Mouse (Mus musculus) MEL (cell line): ENCODE measurements around the gene Slain2. TPM values are rescaled to one million over a fixed set of nuclear protein-coding genes. Genes with fewer than 3 reads are reported as not detected.

Source experiments
- DNase-seq: peaks from one replicate; pipeline ENCODE4 v3.0.0; 2011; ENCODE audit warnings: low read depth, low spot score
- H3K27ac ChIP-seq: 2 replicates; pipeline ENCODE4 v1.5.1; 2012; ENCODE audit warnings: low read depth, mild to moderate bottlenecking, control low read depth, low read length, moderate library complexity; ENCODE audit not compliant: control insufficient read depth
- H3K27me3 ChIP-seq, 2 experiments: fragments of 150-350 bp in 1 of 2; sonication (generic) in 1 of 2; 2 replicates each; pipeline ENCODE4 v1.6.1; 2012; ENCODE audit warnings: low read length in 2 of 2, mild to moderate bottlenecking in 2 of 2, improper control_type of control experiment in 1 of 2, moderate library complexity in 1 of 2; ENCODE audit not compliant: insufficient read depth in 2 of 2, control insufficient read depth in 1 of 2
- H3K36me3 ChIP-seq, 2 experiments: 2 replicates each; pipeline ENCODE4 v1.6.1; 2012 to 2014; ENCODE audit warnings: low read length in 2 of 2, improper control_type of control experiment in 1 of 2, inconsistent platforms in 1 of 2, mild to moderate bottlenecking in 1 of 2; ENCODE audit not compliant: insufficient read depth in 2 of 2, control insufficient read depth in 1 of 2
- H3K4me1 ChIP-seq, 2 experiments: fragments of 150-350 bp in 1 of 2; sonication (generic) in 1 of 2; 2 replicates each; pipeline ENCODE4 v1.6.1; 2012; ENCODE audit warnings: low read length in 2 of 2, improper control_type of control experiment in 1 of 2, mild to moderate bottlenecking in 1 of 2; ENCODE audit not compliant: insufficient read depth in 2 of 2, control insufficient read depth in 1 of 2
- H3K4me3 ChIP-seq, 2 experiments: fragments of 150-350 bp in 1 of 2; sonication (generic) in 1 of 2; 2 replicates each; pipeline ENCODE4 v1.5.1; 2012; ENCODE audit warnings: low read depth in 2 of 2, low read length in 2 of 2, mild to moderate bottlenecking in 2 of 2, moderate library complexity in 2 of 2, control low read depth in 1 of 2, improper control_type of control experiment in 1 of 2; ENCODE audit not compliant: control insufficient read depth in 1 of 2, insufficient read depth in 1 of 2
- H3K79me2 ChIP-seq: 2 replicates; pipeline ENCODE4 v1.6.1; 2012; ENCODE audit warnings: mild to moderate bottlenecking, low read length, moderate library complexity; ENCODE audit not compliant: control insufficient read depth, poor library complexity, insufficient read depth
- H3K9ac ChIP-seq: 2 replicates; pipeline ENCODE4 v1.6.1; 2012; ENCODE audit warnings: low read depth, mild to moderate bottlenecking, control low read depth, low read length, moderate library complexity; ENCODE audit not compliant: control insufficient read depth, poor library complexity, severe bottlenecking
- H3K9me3 ChIP-seq: fragments of 150-350 bp; sonication (generic); replicated peaks from 2 replicates; pipeline ENCODE4 v1.6.1; 2012; ENCODE audit warnings: mild to moderate bottlenecking, low read length, improper control_type of control experiment, moderate library complexity; ENCODE audit not compliant: insufficient read depth
- CTCF ChIP-seq, 3 experiments: IDR thresholded peaks in 2 of 3; conservative IDR thresholded peaks in 1 of 3; 2 replicates each; pipeline ENCODE4 v1.5.1; 2011 to 2012; ENCODE audit warnings: low read length in 3 of 3, low read depth in 2 of 3, mild to moderate bottlenecking in 2 of 3, improper control_type of control experiment in 1 of 3, inconsistent platforms in 1 of 3, mixed read lengths in 1 of 3, moderate library complexity in 1 of 3; ENCODE audit not compliant: control insufficient read depth in 1 of 3, insufficient read depth in 1 of 3, poor library complexity in 1 of 3, severe bottlenecking in 1 of 3
- EP300 ChIP-seq, 2 experiments: IDR thresholded peaks; 2 replicates each; pipeline ENCODE4 v1.6.1; 2011; ENCODE audit warnings: improper control_type of control experiment in 2 of 2, low read length in 2 of 2, low read depth in 1 of 2, mild to moderate bottlenecking in 1 of 2
- GABPA ChIP-seq: IDR thresholded peaks from 2 replicates; pipeline ENCODE4 v1.6.1; 2012; ENCODE audit warnings: low read depth, mild to moderate bottlenecking, inconsistent platforms, low read length, improper control_type of control experiment, moderate library complexity
- GATA1 ChIP-seq: IDR thresholded peaks from 2 replicates; pipeline ENCODE4 v1.6.1; 2011; ENCODE audit warnings: low read depth, low read length, improper control_type of control experiment
- MAFK ChIP-seq: IDR thresholded peaks from 2 replicates; pipeline ENCODE4 v1.6.1; 2011; ENCODE audit warnings: low read depth, mild to moderate bottlenecking, low read length, improper control_type of control experiment, borderline replicate concordance
- MAX ChIP-seq: IDR thresholded peaks from 2 replicates; pipeline ENCODE4 v1.6.1; 2011; ENCODE audit warnings: low read length, improper control_type of control experiment
- MEF2A ChIP-seq: IDR thresholded peaks from 2 replicates; pipeline ENCODE4 v1.6.1; 2014; ENCODE audit warnings: low read depth, mild to moderate bottlenecking, inconsistent platforms, low read length, improper control_type of control experiment; ENCODE audit not compliant: poor library complexity, insufficient replicate concordance, severe bottlenecking; ENCODE audit errors: extremely low read depth
- NELFE ChIP-seq: IDR thresholded peaks from 2 replicates; pipeline ENCODE4 v1.6.1; 2011; ENCODE audit warnings: low read depth, low read length, improper control_type of control experiment
- NRF1 ChIP-seq: IDR thresholded peaks from 2 replicates; pipeline ENCODE4 v1.6.1; 2014; ENCODE audit warnings: low read depth, mild to moderate bottlenecking, inconsistent platforms, low read length, improper control_type of control experiment, moderate library complexity; ENCODE audit not compliant: poor library complexity, insufficient read depth, severe bottlenecking
- POLR2A ChIP-seq, 2 experiments: IDR thresholded peaks; 2 replicates each; pipeline ENCODE4 v1.6.1; 2011 to 2012; ENCODE audit warnings: low read length in 2 of 2, mild to moderate bottlenecking in 2 of 2, control low read depth in 1 of 2, improper control_type of control experiment in 1 of 2, low read depth in 1 of 2, moderate library complexity in 1 of 2; ENCODE audit not compliant: control insufficient read depth in 1 of 2, insufficient read depth in 1 of 2, poor library complexity in 1 of 2
- POLR2AphosphoS5 ChIP-seq: IDR thresholded peaks from 2 replicates; pipeline ENCODE4 v1.6.1; 2012; ENCODE audit warnings: low read depth, borderline replicate concordance, mild to moderate bottlenecking, inconsistent platforms, low read length, moderate library complexity, mixed read lengths
- RCOR1 ChIP-seq: IDR thresholded peaks from 2 replicates; pipeline ENCODE4 v1.6.1; 2012; ENCODE audit warnings: low read depth, mild to moderate bottlenecking, inconsistent platforms, low read length, improper control_type of control experiment
- SMC3 ChIP-seq: IDR thresholded peaks from 2 replicates; pipeline ENCODE4 v1.6.1; 2011; ENCODE audit warnings: low read depth, low read length, improper control_type of control experiment
- TAL1 ChIP-seq: IDR thresholded peaks from 2 replicates; pipeline ENCODE4 v1.6.1; 2012; ENCODE audit warnings: mild to moderate bottlenecking, inconsistent platforms, low read length, moderate library complexity, mixed read lengths
- TBP ChIP-seq: IDR thresholded peaks from 2 replicates; pipeline ENCODE4 v1.8.0; 2011; ENCODE audit warnings: low read depth, low read length, improper control_type of control experiment
- USF2 ChIP-seq, 2 experiments: IDR thresholded peaks; 2 replicates each; pipeline ENCODE4 v1.6.1; 2011 to 2012; ENCODE audit warnings: improper control_type of control experiment in 2 of 2, low read length in 2 of 2, borderline replicate concordance in 1 of 2, inconsistent platforms in 1 of 2, low read depth in 1 of 2, mild to moderate bottlenecking in 1 of 2; ENCODE audit not compliant: insufficient read depth in 1 of 2
- ZC3H11A ChIP-seq: IDR thresholded peaks from 2 replicates; pipeline ENCODE4 v1.6.1; 2012; ENCODE audit warnings: low read depth, mild to moderate bottlenecking, inconsistent platforms, low read length, improper control_type of control experiment
- polyA plus RNA-seq, 2 experiments: library from polyadenylated mRNA; stranded (reverse) in 1 of 2; unstranded in 1 of 2; fragments of >175 nt in 1 of 2; fragments of >200 nt in 1 of 2; gene quantifications; 2 replicates each; pipeline versions ENCODE4 v1.2.1 to v1.2.4; 2012; ENCODE audit warnings: low replicate concordance in 2 of 2, low read depth in 1 of 2; ENCODE audit not compliant: insufficient read length in 2 of 2, insufficient read depth in 1 of 2, missing spikeins in 1 of 2
- total RNA-seq: library from RNA; depleted of rRNA; stranded (reverse); fragments of 300-350 nt; gene quantifications from 2 replicates; pipeline ENCODE4 v1.2.3, GENCODE M21; 2012

The Slain2 gene
- total and polyA plus RNA-seq, 3 experiments = 18.9 to 42.9 (median 29.9) TPM

DNA sequence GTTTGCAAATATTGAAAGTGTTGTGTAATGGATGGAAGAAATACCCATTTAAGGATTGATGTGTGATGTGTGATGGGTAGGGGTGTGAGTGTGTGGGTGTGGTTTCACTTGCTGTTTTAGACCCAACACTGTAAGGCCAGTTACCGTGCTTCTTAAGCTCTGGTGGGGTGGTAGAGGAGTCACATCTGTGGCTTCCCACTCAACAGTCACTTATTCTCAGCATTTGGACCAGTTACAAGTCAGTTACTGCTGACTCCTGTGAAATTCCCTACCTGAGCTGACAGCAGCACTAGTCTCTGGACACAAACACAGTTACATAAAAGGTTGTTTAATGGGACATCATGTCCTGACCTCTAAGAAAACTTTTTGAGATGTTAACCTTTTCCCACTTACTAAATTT lies 34.0 kb downstream of the Slain2 start:
- H3K9ac ChIP-seq = no peak overlapping the region
- no peak for DNase-seq
- H3K9me3 ChIP-seq = no peaks in the 10 kb centered on the region
- H3K4me3 ChIP-seq = no peak overlapping the region
- no peaks in the 10 kb centered on the region for H3K79me2 ChIP-seq
- peaks cover 0 to 5% of the 10 kb centered on the region in 2 experiments; a peak in 1 of 4 replicates for H3K4me1 ChIP-seq
- H3K27me3 ChIP-seq = no peaks in the 10 kb centered on the region
- TF ChIP-seq NRF1 (no peak), RCOR1 (no peak), GATA1 (no peak), ZC3H11A (no peak), TBP (no peak), SMC3 (no peak), NELFE (no peak), EP300 (IDR thresholded peaks at IDR 0.05; ENCODE audit: low read depth in 1 of 2, low read length in 2 of 2) (no peak), MAFK (no peak), CTCF (IDR thresholded peaks at IDR 0.05 in 2 of 3, conservative IDR thresholded peaks at IDR 0.05 in 1 of 3; ENCODE audit: control insufficient read depth in 1 of 3, insufficient read depth in 1 of 3, low read depth in 2 of 3, low read length in 3 of 3, poor library complexity in 1 of 3, severe bottlenecking in 1 of 3) (no peak), MAX (no peak), MEF2A (no peak), USF2 (IDR thresholded peaks at IDR 0.05; ENCODE audit: borderline replicate concordance in 1 of 2, insufficient read depth in 1 of 2, low read depth in 1 of 2, low read length in 2 of 2) (no peak), GABPA (no peak)
- peaks cover 0 to 2% of the 10 kb centered on the region in 2 experiments; a peak in 2 of 4 replicates for H3K36me3 ChIP-seq
- no peak overlapping the region for H3K27ac ChIP-seq

DNA sequence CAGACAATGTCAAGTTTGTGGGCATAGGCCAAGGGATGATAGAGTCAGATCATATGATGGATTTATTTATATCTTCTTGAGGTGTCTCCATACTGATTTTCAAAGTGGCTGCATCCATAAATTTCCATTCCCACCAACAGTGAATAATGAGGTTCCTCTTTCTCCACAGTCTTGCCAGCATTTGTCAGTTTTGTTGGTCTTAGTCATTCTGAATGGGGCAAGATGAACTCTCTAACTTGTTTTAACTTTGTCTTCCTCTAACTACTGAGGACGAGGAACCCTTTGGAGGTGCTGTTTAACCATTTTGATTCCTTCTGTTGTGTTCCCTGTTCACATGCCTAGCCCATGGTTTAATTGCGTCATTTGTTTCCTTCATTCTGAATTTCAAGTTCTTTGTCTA lies 36.1 kb downstream of the Slain2 start:
- peak; percentile 24 for DNase-seq
- Histone ChIP-seq H3K9ac (no peak overlapping the region), H3K27ac (no peak overlapping the region), H3K79me2 (no peaks in the 10 kb centered on the region), H3K36me3 (peaks cover 0 to 2% of the 10 kb centered on the region in 2 experiments; a peak in 3 of 4 replicates), H3K4me1 (peaks cover 0 to 5% of the 10 kb centered on the region in 2 experiments; a peak in 1 of 4 replicates), H3K9me3 (no peaks in the 10 kb centered on the region), H3K4me3 (no peak overlapping the region), H3K27me3 (no peaks in the 10 kb centered on the region)
- TF ChIP-seq MAFK (no peak), ZC3H11A (no peak), POLR2AphosphoS5 (no peak), RCOR1 (no peak), POLR2A (IDR thresholded peaks at IDR 0.05; ENCODE audit: control insufficient read depth in 1 of 2, insufficient read depth in 1 of 2, low read depth in 1 of 2, low read length in 2 of 2, poor library complexity in 1 of 2) (no peak), TAL1 (no peak)
